Mouse (Mus musculus) brain, embryonic 14.5 days (tissue): ENCODE results near the gene Phox2a. TPM values are rescaled to one million over a fixed set of nuclear protein-coding genes. Genes with fewer than 3 reads are reported as not detected.
A peak's percentile ranks its signal among the peaks of the same experiment; 100 is the strongest.

Source experiments
- DNase-seq: peaks from one replicate; pipeline ENCODE4 v3.0.0-alpha.2; 2011; ENCODE audit warnings: low read depth
- CTCF ChIP-seq: fragments of 200-500 bp; IDR thresholded peaks from 2 replicates; pipeline ENCODE4 v1.5.1; 2012; ENCODE audit warnings: inconsistent platforms, mild to moderate bottlenecking, moderate library complexity, borderline replicate concordance; ENCODE audit not compliant: insufficient read depth, insufficient read length; ENCODE audit errors: extremely low read depth
- POLR2A ChIP-seq: fragments of 200-500 bp; IDR thresholded peaks from 2 replicates; pipeline ENCODE4 v1.6.1; 2012; ENCODE audit warnings: mild to moderate bottlenecking, inconsistent platforms, borderline replicate concordance; ENCODE audit not compliant: poor library complexity, insufficient read depth, insufficient read length, severe bottlenecking; ENCODE audit errors: extremely low read depth
- polyA plus RNA-seq: library from polyadenylated mRNA; depleted of rRNA; stranded (reverse); fragments of >200 nt; gene quantifications from 2 replicates; pipeline ENCODE4 v1.2.3, GENCODE M21; 2012; rRNA removed

Phox2a gene
- polyA plus RNA-seq, 1 experiment, result 3.1 TPM

DNA sequence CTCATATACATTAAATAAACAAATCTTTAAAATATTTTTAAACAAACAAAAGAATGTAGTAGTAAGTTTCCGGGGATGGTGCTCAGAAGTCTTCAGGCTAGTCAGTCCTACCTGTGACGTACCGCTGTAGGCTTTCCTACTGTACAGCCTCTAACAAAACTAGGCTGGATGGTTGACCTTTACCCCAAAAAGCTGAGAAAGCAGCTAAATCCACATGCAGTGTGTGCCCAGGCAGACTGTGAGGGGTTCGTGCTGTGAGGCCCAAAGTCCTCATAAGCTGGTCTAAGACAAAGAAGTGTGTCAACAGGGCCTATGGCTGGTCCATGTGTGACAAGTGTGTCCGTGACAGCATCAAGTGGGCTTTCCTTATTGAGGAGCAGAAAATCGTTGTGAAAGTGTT lies 34.7 kb downstream of the Phox2a start:
- TF ChIP-seq CTCF, result no peak
- DNase-seq, result no peak

DNA sequence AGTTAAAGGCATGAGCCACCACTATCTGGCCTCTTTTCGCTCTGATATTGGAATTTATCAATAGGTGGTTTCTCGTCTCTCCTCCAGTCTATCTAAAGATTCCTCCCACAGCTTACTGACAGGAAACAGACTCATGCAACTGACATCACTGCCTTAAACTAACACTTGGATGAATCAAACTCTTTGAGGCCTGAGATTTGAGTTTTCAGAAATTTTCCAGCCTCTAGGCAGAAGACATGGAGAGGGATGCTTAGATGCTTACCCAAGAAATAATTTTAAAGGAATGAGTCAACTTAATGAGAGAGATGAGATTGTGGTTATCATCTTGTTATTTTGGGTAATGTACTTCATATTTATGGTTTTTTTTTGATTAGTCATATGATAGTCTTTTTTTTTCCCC lies 35.7 kb downstream of the Phox2a start:
- DNase-seq, result no peak
- TF ChIP-seq POLR2A (no peak), CTCF (no peak)

- no peak for TF ChIP-seq POLR2A
- no peak for DNase-seq
Observed at GRCm38 (mm10) chr7:101857094-101857493, 39.0 kb downstream of the Phox2a start, which contains the start of gene Folr2. Folr2 (minus strand) TSS chr7:101857194.

DNA sequence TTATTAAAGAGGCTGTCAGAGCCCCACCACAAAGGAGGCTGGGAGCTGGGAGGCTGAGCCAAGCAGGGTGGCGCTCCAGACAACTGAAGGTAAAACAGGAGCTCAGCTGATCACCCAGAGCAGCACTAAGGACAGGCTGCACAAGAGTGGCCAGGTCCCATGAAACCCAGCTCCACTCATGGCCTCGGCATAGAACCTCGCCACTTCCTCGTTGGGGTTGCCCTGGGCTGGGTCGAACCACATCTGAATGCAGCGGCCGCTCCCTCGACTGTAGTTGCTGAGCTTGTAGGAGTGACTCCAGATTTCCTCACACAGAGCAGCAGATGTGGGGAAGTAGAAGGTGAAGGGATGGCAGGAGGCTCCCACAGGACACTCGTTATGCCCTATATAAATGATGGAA lies 40.2 kb downstream of the Phox2a start:
- TF ChIP-seq CTCF (no peak), POLR2A (no peak)
- no peak for DNase-seq

- no peak for DNase-seq
- TF ChIP-seq POLR2A (no peak), CTCF (no peak)
Observed at GRCm38 (mm10) chr7:101860978-101861377, 42.9 kb downstream of the Phox2a start.

DNA sequence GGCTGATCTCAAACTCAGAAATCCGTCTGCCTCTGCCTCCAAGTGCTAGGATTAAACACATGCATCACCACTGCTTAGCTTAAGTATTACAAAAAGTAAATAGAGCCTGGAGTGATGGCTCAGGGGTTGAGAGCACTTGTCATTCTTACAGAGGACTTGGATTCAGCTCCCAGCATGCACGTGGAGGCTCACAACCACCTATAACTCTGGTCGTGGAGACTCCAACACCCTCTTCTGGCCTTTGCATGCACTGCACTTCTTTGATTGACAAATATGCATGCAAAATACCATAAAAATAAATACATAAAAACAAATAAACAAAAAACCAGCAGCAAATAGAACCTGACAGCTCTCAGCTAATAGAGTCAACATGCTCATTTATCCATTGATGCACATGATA lies 44.2 kb downstream of the Phox2a start:
- no peak for TF ChIP-seq CTCF
- TF ChIP-seq POLR2A, result no peak
- no peak for DNase-seq

GRCm38 (mm10) chr7:101863415-101863814 lies 45.3 kb downstream of the Phox2a start, which contains the start of gene Anapc15:
Anapc15 (plus strand) TSS chr7:101863715.
- TF ChIP-seq CTCF, result no peak
- no peak for TF ChIP-seq POLR2A
- no peak for DNase-seq

GRCm38 (mm10) chr7:101866491-101867265 lies 48.6 kb downstream of the Phox2a start:
- TF ChIP-seq POLR2A (no peak), CTCF (no peak)
- DNase-seq, result no peak

GRCm38 (mm10) chr7:101867482-101867881 lies 49.4 kb downstream of the Phox2a start:
- TF ChIP-seq CTCF (no peak), POLR2A (no peak)
- no peak for DNase-seq

- DNase-seq, result peak; percentile 45
- no peak for TF ChIP-seq CTCF
- TF ChIP-seq POLR2A, result no peak
Observed at GRCm38 (mm10) chr7:101868241-101869162, 50.4 kb downstream of the Phox2a start.

DNA sequence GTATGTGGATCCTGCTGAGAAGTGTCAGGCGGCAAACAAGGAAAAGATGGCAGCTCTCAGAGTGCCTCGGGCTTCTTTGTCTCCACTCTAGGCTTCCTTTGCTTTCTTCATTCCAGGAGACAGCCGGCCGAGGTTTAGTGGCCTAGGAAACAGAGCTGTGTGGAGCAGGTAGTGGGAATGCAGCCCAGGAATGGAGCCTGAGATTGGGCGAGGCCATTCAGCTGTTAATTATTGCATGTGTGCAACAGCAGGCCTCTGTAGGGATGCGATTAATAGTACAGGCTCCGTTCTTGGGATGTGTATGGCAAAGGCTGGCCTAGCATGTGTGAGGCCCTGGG lies 51.0 kb downstream of the Phox2a start:
- peak; percentile 66 for DNase-seq
- TF ChIP-seq POLR2A (no peak), CTCF (no peak)

DNA sequence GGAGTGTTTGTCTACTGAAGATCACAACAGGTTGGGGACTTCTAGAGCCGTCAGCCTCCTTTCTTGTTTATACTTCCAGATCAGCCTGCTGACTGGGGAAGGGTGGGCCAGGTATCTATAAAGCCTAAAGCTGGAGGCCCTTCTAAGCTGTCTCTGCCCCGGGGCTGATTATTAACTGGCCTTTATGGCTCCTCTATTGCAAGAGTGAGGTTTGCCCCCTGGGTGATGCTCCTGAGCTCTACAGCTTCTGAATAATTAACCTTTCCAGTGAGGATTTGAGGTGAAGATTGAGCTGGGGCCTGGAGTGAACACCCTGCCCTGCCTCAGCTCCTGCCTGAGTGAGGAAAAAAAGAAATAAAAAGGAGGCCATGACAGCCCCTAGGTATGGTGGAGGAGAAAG lies 52.5 kb downstream of the Phox2a start, which contains the start of gene Folr1:
TSS of gene Folr1 (minus strand) at position 160 of the 400 bp plus-strand sequence.
- TF ChIP-seq CTCF, result no peak

DNA sequence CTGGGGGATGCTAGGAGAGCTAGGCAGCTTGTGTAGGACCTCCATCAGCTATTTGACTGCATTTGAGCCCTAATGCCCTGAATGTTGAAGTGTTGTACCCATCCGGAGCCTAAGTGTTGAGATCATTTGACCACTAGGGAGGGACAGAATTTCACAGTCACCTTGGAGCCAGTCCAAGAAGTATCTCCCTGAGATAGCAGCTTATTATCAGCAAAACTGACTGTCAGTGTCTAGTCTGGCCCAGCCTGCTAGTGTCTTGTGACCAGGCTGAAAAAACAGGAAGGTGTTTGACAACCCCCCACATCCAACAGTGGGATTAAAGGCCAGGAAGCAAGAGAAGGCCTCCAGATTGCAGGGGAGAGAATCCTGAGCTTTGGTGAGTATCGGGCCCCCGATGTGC lies 53.2 kb downstream of the Phox2a start:
- TF ChIP-seq CTCF, result no peak
- TF ChIP-seq POLR2A, result no peak
- DNase-seq, result no peak

More for the DNA sequence above, 52.5 kb downstream of the Phox2a start, which contains the start of gene Folr1:
- no peak for DNase-seq

Other genes with a start within 250 kb of the Phox2a start
- not detected in 2 replicates for gene Art2b, start 232.7 kb upstream of the Phox2a start, polyA plus RNA-seq
- gene Clpb, start 154.7 kb upstream of the Phox2a start, polyA plus RNA-seq, result 20.1 and 25.4 TPM in 2 replicates
- gene Inppl1, start 19.9 kb downstream of the Phox2a start, polyA plus RNA-seq, result 29.9 and 36.2 TPM in 2 replicates
- 4.3 and 4.5 TPM in 2 replicates for gene Folr2, start 38.9 kb downstream of the Phox2a start, polyA plus RNA-seq
- gene Anapc15, start 45.4 kb downstream of the Phox2a start, polyA plus RNA-seq, result 88.7 and 115 TPM in 2 replicates
- gene Folr1, start 52.5 kb downstream of the Phox2a start, polyA plus RNA-seq, result 16.3 and 25.3 TPM in 2 replicates
- 169 and 197 TPM in 2 replicates for gene Lamtor1, start 87.6 kb downstream of the Phox2a start, polyA plus RNA-seq
- 0.18 and 0.33 TPM in 2 replicates for gene Tomt, start 88.0 kb downstream of the Phox2a start, polyA plus RNA-seq
- gene Lrrc51, start 115.6 kb downstream of the Phox2a start, polyA plus RNA-seq, result 10.8 and 13.1 TPM in 2 replicates
- 72.1 and 104 TPM in 2 replicates for gene Numa1, start 115.8 kb downstream of the Phox2a start, polyA plus RNA-seq
- 18.4 and 19.6 TPM in 2 replicates for gene Il18bp, start 200.4 kb downstream of the Phox2a start, polyA plus RNA-seq
- 65.8 and 95.5 TPM in 2 replicates for gene Rnf121, start 247.2 kb downstream of the Phox2a start, polyA plus RNA-seq
- 44.4 and 63.2 TPM in 2 replicates for gene Xndc1, start 247.2 kb downstream of the Phox2a start, polyA plus RNA-seq
- gene Xntrpc, start 247.4 kb downstream of the Phox2a start, polyA plus RNA-seq, result 5.7 and 7.7 TPM in 2 replicates